Mouse (Mus musculus) brain, embryonic 14.5 days (tissue): Measurements from ENCODE around the gene Map3k13.

ENCODE experiments used
- CTCF ChIP-seq: fragments of 200-500 bp; IDR thresholded peaks from 2 replicates; pipeline ENCODE4 v1.5.1; 2012; ENCODE audit warnings: inconsistent platforms, mild to moderate bottlenecking, moderate library complexity, borderline replicate concordance; ENCODE audit not compliant: insufficient read depth, insufficient read length; ENCODE audit errors: extremely low read depth
- POLR2A ChIP-seq: fragments of 200-500 bp; IDR thresholded peaks from 2 replicates; pipeline ENCODE4 v1.6.1; 2012; ENCODE audit warnings: mild to moderate bottlenecking, inconsistent platforms, borderline replicate concordance; ENCODE audit not compliant: poor library complexity, insufficient read depth, insufficient read length, severe bottlenecking; ENCODE audit errors: extremely low read depth

DNA sequence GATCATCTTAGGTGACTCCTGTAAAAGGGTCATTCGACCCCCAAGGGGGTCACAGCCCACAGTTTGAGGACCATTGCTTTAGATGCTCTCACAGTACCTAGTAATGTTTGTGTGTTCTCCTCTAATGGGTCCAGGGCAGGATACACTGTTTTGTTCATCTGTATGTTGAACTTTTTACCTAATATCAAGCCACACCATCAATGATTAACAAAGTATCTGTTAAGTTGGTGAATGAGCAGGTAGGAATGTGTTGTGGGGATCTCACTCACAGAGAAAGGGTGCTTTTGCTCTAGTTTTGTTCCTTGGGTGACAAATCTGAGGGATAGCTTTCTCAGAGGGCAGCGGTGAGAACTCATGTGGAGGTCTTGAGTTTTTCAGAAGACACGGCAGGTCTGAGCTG lies 73.6 kb downstream of the Map3k13 start:
- no peak for TF ChIP-seq CTCF
- no peak for TF ChIP-seq POLR2A
